Mouse (Mus musculus) heart, adult 2 months (tissue): ENCODE measurements around the gene Gm9833. TPM values are rescaled to one million over a fixed set of nuclear protein-coding genes. Genes with fewer than 3 reads are reported as not detected.

Experiments
- DNase-seq, 2 experiments: peaks; one replicate each; pipeline ENCODE4 v3.0.0; 2021
- H3K27ac ChIP-seq: fragments of 200-600 bp; 2 replicates; pipeline ENCODE4 v1.8.1; 2022
- H3K27me3 ChIP-seq: fragments of 200-500 bp; 2 replicates; pipeline ENCODE4 v1.6.1; 2012; ENCODE audit warnings: mild to moderate bottlenecking, low read length, inconsistent platforms, mixed read lengths; ENCODE audit not compliant: control insufficient read depth, insufficient read depth
- H3K36me3 ChIP-seq: fragments of 200-500 bp; 2 replicates; pipeline ENCODE4 v1.6.1; 2012; ENCODE audit warnings: low read length, inconsistent platforms; ENCODE audit not compliant: control insufficient read depth, insufficient read depth
- H3K4me1 ChIP-seq: fragments of 200-500 bp; 2 replicates; pipeline ENCODE4 v1.6.1; 2011; ENCODE audit warnings: low read length; ENCODE audit not compliant: control insufficient read depth, insufficient read depth
- H3K4me3 ChIP-seq: fragments of 200-600 bp; 2 replicates; pipeline ENCODE4 v1.8.1; 2022
- H3K79me2 ChIP-seq: fragments of 200-500 bp; replicated peaks from 2 replicates; pipeline ENCODE4 v1.6.1; 2012; ENCODE audit warnings: mild to moderate bottlenecking, inconsistent platforms, low read length, moderate library complexity, mixed read lengths; ENCODE audit not compliant: control insufficient read depth, insufficient read depth
- H3K9ac ChIP-seq: fragments of 200-500 bp; 2 replicates; pipeline ENCODE4 v1.6.1; 2012; ENCODE audit warnings: low read depth, mild to moderate bottlenecking, control low read depth, inconsistent platforms, low read length, mixed read lengths
- CTCF ChIP-seq: fragments of 200-600 bp; IDR thresholded peaks from 2 replicates; pipeline ENCODE4 v1.8.1; 2022; ENCODE audit warnings: antibody characterized with exemption, mild to moderate bottlenecking, moderate library complexity
- EP300 ChIP-seq: fragments of 200-500 bp; IDR thresholded peaks from 2 replicates; pipeline ENCODE4 v1.6.1; 2011; ENCODE audit warnings: low read depth, low read length, control low read depth; ENCODE audit not compliant: insufficient read depth
- POLR2A ChIP-seq: fragments of 200-500 bp; IDR thresholded peaks from 2 replicates; pipeline ENCODE4 v1.6.1; 2011; ENCODE audit warnings: mild to moderate bottlenecking, low read depth, low read length, control low read depth; ENCODE audit not compliant: insufficient read depth
- WGBS: fragments of 180-500 bp; shearing (Covaris S2); methylation state at CpG from one replicate; pipeline ENCODE4 v1.1.7; 2018; 5-methylcytosine and 5-hydroxymethylcytosine counted together
- intact Hi-C: fragments of 180-260 bp; cut with DNase I; formaldehyde crosslinking; loops from one replicate; pipeline ENCODE4 v1.15.1; 2025
- polyA plus RNA-seq: library from polyadenylated mRNA; depleted of rRNA; stranded (reverse); fragments of >200 nt; gene quantifications from 2 replicates; pipeline ENCODE4 v1.2.3, GENCODE M21; 2012
- total RNA-seq, 2 experiments: library from RNA; stranded (reverse); gene quantifications; 2 replicates each; pipeline ENCODE4 v1.2.3; 2021

Gene Gm9833
- total and polyA plus RNA-seq, 3 experiments, result 0.14 to 1.6 (median 1.1) TPM

DNA sequence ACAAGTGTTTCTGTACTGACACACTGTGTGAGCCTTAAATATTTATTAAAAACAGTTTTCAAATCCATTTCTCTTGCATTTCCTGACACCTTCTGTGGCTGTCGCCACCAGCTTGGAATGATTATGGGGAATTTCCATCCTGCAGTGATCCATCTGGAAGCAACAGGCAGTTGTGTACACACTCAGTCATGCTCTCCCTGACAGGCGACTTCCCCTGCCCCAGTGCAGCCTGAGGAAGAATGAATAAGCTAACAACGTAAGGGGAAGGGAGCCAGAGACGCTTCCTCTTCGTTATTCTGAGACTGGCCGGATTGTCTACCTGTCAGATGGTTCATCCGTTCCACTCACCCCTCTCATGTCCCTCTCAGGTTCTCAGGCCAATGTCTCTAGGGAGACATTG is 4.6 kb downstream of the Gm9833 start:
- 22% methylated on average over 7 of the region's 7 CpGs for WGBS
- Histone ChIP-seq H3K9ac (no peak overlapping the region), H3K27ac (peak overlapping the region; percentile 62), H3K4me3 (no peak overlapping the region), H3K4me1 (peaks cover 16% of the 10 kb centered on the region), H3K79me2 (no peaks in the 10 kb centered on the region), H3K36me3 (peaks cover 2% of the 10 kb centered on the region), H3K27me3 (no peaks in the 10 kb centered on the region)
- no peak for DNase-seq
- TF ChIP-seq CTCF (no peak), EP300 (no peak), POLR2A (no peak)
- intact Hi-C loops, result loop anchor here (2.0 kb wide), 1 partner anchor 28 kb away; no protein-coding TSS in a partner anchor

DNA sequence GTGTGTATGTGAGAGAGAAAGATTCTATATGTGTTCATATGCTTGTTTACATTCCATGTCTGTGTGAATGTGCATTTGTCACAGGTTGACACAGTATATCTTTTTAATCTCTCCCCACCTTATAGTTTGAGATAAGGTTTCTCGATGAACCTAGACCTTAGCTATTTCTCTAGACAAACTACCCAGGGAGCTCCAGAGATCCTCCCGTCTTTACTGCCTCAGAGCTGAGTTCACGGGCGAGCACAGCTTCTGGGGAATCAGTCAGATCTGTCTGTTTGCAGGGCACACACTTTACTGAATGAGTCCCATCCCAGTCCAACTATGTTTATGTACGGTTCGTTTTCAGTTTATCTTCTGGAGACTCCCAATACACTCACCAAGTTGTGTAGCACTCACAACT is 5.0 kb downstream of the Gm9833 start:
- intact Hi-C loops, result loop anchor here (2.0 kb wide), 1 partner anchor 28 kb away; no protein-coding TSS in a partner anchor
- Histone ChIP-seq H3K27me3 (no peaks in the 10 kb centered on the region), H3K79me2 (no peaks in the 10 kb centered on the region), H3K36me3 (peaks cover 2% of the 10 kb centered on the region), H3K9ac (no peak overlapping the region), H3K4me1 (peaks cover 16% of the 10 kb centered on the region), H3K4me3 (no peak overlapping the region), H3K27ac (peak overlapping the region; percentile 62)
- 61% methylated on average over 6 of the region's 6 CpGs for WGBS
- TF ChIP-seq POLR2A, result no peak
- TF ChIP-seq CTCF, result no peak
- TF ChIP-seq EP300, result no peak
- no peak for DNase-seq

DNA sequence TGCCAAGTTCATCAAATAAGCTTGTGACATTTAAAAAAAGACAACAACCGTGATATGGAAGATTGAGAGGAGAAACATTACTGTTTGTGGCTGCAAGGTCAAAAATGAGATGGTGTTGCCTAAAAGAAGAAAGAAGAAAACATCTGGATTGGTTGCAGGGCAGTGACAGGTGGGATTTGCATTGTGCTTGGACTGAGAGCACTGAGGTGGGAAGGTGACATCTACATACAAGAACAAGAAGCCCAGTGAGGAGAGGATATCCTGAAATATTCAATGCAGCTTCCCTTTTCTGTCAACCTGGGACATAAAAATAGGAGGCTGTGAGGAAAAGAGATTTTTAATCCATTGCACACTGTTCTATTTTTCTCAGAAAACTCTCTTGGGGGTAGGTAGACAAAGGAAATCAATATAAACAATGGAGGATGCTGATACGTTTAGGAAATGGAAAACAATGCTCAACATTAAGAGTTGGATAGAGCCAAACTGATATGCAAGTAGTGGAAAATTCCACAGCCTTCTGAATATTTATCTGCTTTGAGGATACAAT is 7.2 kb downstream of the Gm9833 start:
- 58% methylated on average over 2 of the region's 2 CpGs for WGBS

DNA sequence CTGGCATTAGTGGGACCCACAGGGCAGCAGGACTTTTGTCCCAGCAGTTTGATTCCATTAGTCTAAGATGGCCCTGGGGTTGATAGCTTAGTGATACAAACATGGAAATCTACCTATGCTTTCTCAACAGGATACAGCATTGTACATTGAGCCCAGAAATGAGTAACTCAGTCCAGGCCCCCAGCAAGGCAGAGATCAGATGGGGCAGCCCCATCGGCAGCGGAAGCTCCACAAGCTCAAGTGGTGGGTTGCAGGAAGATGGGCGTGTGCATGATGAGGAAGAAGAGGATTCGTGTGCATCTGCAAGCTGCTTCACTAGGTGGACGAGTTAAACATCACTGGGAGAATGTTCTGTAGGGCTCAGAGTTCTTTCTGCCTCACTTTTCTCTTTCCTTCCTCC is 11.8 kb downstream of the Gm9833 start:
- TF ChIP-seq EP300 (no peak), POLR2A (no peak), CTCF (no peak)
- no peak overlapping the region for H3K9ac ChIP-seq
- peaks cover 3% of the 10 kb centered on the region; the same call in 1 of the 2 replicates for H3K4me1 ChIP-seq
- no peak for DNase-seq
- no peaks in the 10 kb centered on the region for H3K27me3 ChIP-seq
- no peaks in the 10 kb centered on the region for H3K36me3 ChIP-seq
- 92% methylated on average over 5 of the region's 5 CpGs for WGBS
- H3K27ac ChIP-seq, result no peak overlapping the region
- H3K79me2 ChIP-seq, result no peaks in the 10 kb centered on the region
- intact Hi-C loops, result no loop called here
- no peak overlapping the region for H3K4me3 ChIP-seq

More for the DNA sequence above, 7.2 kb downstream of the Gm9833 start:
- no peak for TF ChIP-seq CTCF
- TF ChIP-seq POLR2A, result peak; percentile 23; the same call in 1 of the 2 replicates
- peak; percentile 76 for TF ChIP-seq EP300
- H3K79me2 ChIP-seq, result no peaks in the 10 kb centered on the region
- H3K9ac ChIP-seq, result no peak overlapping the region
- peaks cover 2% of the 10 kb centered on the region for H3K36me3 ChIP-seq
- no peak overlapping the region for H3K4me3 ChIP-seq
- intact Hi-C loops, result loop anchor here (1.0 to 2.0 kb wide), 3 partner anchors 48 to 144 kb away; no protein-coding TSS in a partner anchor
- H3K27ac ChIP-seq, result peak overlapping the region; percentile 64
- H3K27me3 ChIP-seq, result no peaks in the 10 kb centered on the region
- peaks cover 16% of the 10 kb centered on the region for H3K4me1 ChIP-seq
- DNase-seq, result peak in 1 of 2 experiments; percentile 23

DNA sequence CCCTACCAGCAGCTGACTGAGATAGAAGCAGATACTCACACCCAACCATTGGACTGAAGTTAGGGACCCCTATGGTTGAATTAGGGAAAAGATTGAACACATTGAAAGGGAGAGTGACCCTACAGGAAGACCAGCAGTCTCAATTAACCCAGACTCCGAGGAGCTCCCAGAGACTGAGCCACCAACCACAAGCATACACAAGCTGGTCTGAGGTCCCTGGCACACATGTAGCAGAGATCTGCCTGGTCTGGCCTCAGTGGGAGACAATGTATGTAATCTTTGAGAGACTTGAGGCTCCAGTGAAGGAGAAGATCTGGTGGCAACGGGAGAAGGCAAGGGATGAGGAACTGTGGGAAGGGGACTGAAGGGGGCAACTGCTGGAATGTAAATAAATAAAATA is 23.7 kb downstream of the Gm9833 start:
- intact Hi-C loops, result no loop called here
- Histone ChIP-seq H3K27me3 (no peaks in the 10 kb centered on the region), H3K4me1 (no peaks in the 10 kb centered on the region), H3K27ac (no peak overlapping the region), H3K4me3 (no peak overlapping the region), H3K79me2 (no peaks in the 10 kb centered on the region), H3K36me3 (no peaks in the 10 kb centered on the region), H3K9ac (no peak overlapping the region)
- DNase-seq, result no peak
- TF ChIP-seq CTCF (no peak), EP300 (no peak), POLR2A (no peak)
- WGBS, result 86% methylated on average over 2 of the region's 2 CpGs

DNA sequence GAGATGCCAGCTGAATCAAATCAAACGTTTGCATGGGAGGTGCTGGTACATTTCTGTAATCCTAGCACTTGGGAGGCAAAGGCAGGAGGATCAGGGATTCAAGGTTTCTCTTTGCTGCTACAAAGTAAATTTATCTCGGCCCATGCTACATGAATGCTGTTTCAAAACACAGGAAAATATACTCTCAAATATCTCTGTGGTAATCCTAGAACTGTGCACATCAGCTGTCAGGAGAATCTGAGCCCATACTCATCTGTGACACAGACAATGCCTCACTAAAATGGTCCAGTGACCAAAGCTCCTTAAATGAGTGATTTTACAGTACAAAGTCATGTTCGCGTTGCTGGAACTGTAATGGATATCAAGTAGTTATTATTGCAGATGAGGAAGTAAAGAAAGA is 24.3 kb downstream of the Gm9833 start:
- no peaks in the 10 kb centered on the region for H3K36me3 ChIP-seq
- intact Hi-C loops, result no loop called here
- 76% methylated on average over 4 of the region's 4 CpGs for WGBS
- no peaks in the 10 kb centered on the region for H3K27me3 ChIP-seq
- DNase-seq, result no peak
- no peak for TF ChIP-seq POLR2A
- no peak for TF ChIP-seq CTCF
- TF ChIP-seq EP300, result no peak
- no peaks in the 10 kb centered on the region for H3K79me2 ChIP-seq
- no peak overlapping the region for H3K27ac ChIP-seq
- no peak overlapping the region for H3K9ac ChIP-seq
- no peak overlapping the region for H3K4me3 ChIP-seq
- no peaks in the 10 kb centered on the region for H3K4me1 ChIP-seq
